Mouse (Mus musculus): ENCODE results near the gene Zfp3. TPM values are rescaled to one million over a fixed set of nuclear protein-coding genes. Genes with fewer than 3 reads are reported as not detected.

The Zfp3 gene
- 8.0 and 8.9 TPM in 2 replicates for polyA plus RNA-seq (2012; rRNA removed)

GRCm38 (mm10) chr11:70763936-70764808 lies at the start of gene Zfp3:
Gene Zfp3, plus strand, starts transcription at chr11:70764209.
- H3K4me1 ChIP-seq (ENCODE audit: control insufficient read depth, insufficient read depth, low read length): peaks cover 3% of the 10 kb centered on the region; the same call in 1 of the 2 replicates
- TF ChIP-seq CTCF (IDR thresholded peaks at IDR 0.05; ENCODE audit: extremely low read depth, insufficient read depth, low read length) (no peak), POLR2A (IDR thresholded peaks at IDR 0.05; ENCODE audit: extremely low read depth, insufficient read depth, low read length) (peak; percentile 30; the same call in 1 of the 2 replicates)
- H3K4me3 ChIP-seq (ENCODE audit: insufficient read depth, low read length): peak within 1 kb of the TSS; percentile 81
- peak within 1 kb of the TSS; percentile 55 for H3K27ac ChIP-seq (ENCODE audit: insufficient read depth, low read length)

- Histone ChIP-seq H3K4me3 (ENCODE audit: insufficient read depth, low read length) (no peak overlapping the region), H3K4me1 (ENCODE audit: control insufficient read depth, insufficient read depth, low read length) (peaks cover 2% of the 10 kb centered on the region; the same call in 1 of the 2 replicates), H3K27ac (ENCODE audit: insufficient read depth, low read length) (no peak overlapping the region)
- TF ChIP-seq POLR2A (IDR thresholded peaks at IDR 0.05; ENCODE audit: extremely low read depth, insufficient read depth, low read length): no peak
- TF ChIP-seq CTCF (IDR thresholded peaks at IDR 0.05; ENCODE audit: extremely low read depth, insufficient read depth, low read length): no peak
Observed at GRCm38 (mm10) chr11:70715832-70716231, 48.2 kb upstream of the Zfp3 start.

- Histone ChIP-seq H3K4me3 (ENCODE audit: insufficient read depth, low read length) (no peak overlapping the region), H3K4me1 (ENCODE audit: control insufficient read depth, insufficient read depth, low read length) (no peaks in the 10 kb centered on the region), H3K27ac (ENCODE audit: insufficient read depth, low read length) (no peak overlapping the region)
- TF ChIP-seq POLR2A (IDR thresholded peaks at IDR 0.05; ENCODE audit: extremely low read depth, insufficient read depth, low read length): no peak
- no peak for TF ChIP-seq CTCF (IDR thresholded peaks at IDR 0.05; ENCODE audit: extremely low read depth, insufficient read depth, low read length)
Observed at GRCm38 (mm10) chr11:70718481-70718880, 45.5 kb upstream of the Zfp3 start.

GRCm38 (mm10) chr11:70720567-70720966 lies 43.4 kb upstream of the Zfp3 start:
- Histone ChIP-seq H3K27ac (ENCODE audit: insufficient read depth, low read length) (no peak overlapping the region), H3K4me1 (ENCODE audit: control insufficient read depth, insufficient read depth, low read length) (no peaks in the 10 kb centered on the region)
- TF ChIP-seq CTCF (IDR thresholded peaks at IDR 0.05; ENCODE audit: extremely low read depth, insufficient read depth, low read length) (no peak), POLR2A (IDR thresholded peaks at IDR 0.05; ENCODE audit: extremely low read depth, insufficient read depth, low read length) (no peak)

GRCm38 (mm10) chr11:70721072-70721471 lies 42.9 kb upstream of the Zfp3 start:
- H3K4me1 ChIP-seq (ENCODE audit: control insufficient read depth, insufficient read depth, low read length): no peaks in the 10 kb centered on the region
- TF ChIP-seq POLR2A (IDR thresholded peaks at IDR 0.05; ENCODE audit: extremely low read depth, insufficient read depth, low read length) (no peak), CTCF (IDR thresholded peaks at IDR 0.05; ENCODE audit: extremely low read depth, insufficient read depth, low read length) (no peak)
- no peak overlapping the region for H3K4me3 ChIP-seq (ENCODE audit: insufficient read depth, low read length)
- no peak overlapping the region for H3K27ac ChIP-seq (ENCODE audit: insufficient read depth, low read length)

More at GRCm38 (mm10) chr11:70720567-70720966, 43.4 kb upstream of the Zfp3 start:
- H3K4me3 ChIP-seq (ENCODE audit: insufficient read depth, low read length): no peak overlapping the region

- H3K4me3 ChIP-seq (ENCODE audit: insufficient read depth, low read length): no peak overlapping the region
- no peaks in the 10 kb centered on the region for H3K4me1 ChIP-seq (ENCODE audit: control insufficient read depth, insufficient read depth, low read length)
- TF ChIP-seq POLR2A (IDR thresholded peaks at IDR 0.05; ENCODE audit: extremely low read depth, insufficient read depth, low read length) (no peak), CTCF (IDR thresholded peaks at IDR 0.05; ENCODE audit: extremely low read depth, insufficient read depth, low read length) (no peak)
- no peak overlapping the region for H3K27ac ChIP-seq (ENCODE audit: insufficient read depth, low read length)
Observed at GRCm38 (mm10) chr11:70724706-70725105, 39.3 kb upstream of the Zfp3 start.

GRCm38 (mm10) chr11:70726585-70726984 lies 37.4 kb upstream of the Zfp3 start:
- Histone ChIP-seq H3K4me3 (ENCODE audit: insufficient read depth, low read length) (no peak overlapping the region), H3K4me1 (ENCODE audit: control insufficient read depth, insufficient read depth, low read length) (peaks cover 6% of the 10 kb centered on the region; the same call in 1 of the 2 replicates), H3K27ac (ENCODE audit: insufficient read depth, low read length) (no peak overlapping the region)
- TF ChIP-seq POLR2A (IDR thresholded peaks at IDR 0.05; ENCODE audit: extremely low read depth, insufficient read depth, low read length) (no peak), CTCF (IDR thresholded peaks at IDR 0.05; ENCODE audit: extremely low read depth, insufficient read depth, low read length) (no peak)

- H3K4me3 ChIP-seq (ENCODE audit: insufficient read depth, low read length): no peak overlapping the region
- H3K27ac ChIP-seq (ENCODE audit: insufficient read depth, low read length): no peak overlapping the region
- TF ChIP-seq POLR2A (IDR thresholded peaks at IDR 0.05; ENCODE audit: extremely low read depth, insufficient read depth, low read length): no peak
- TF ChIP-seq CTCF (IDR thresholded peaks at IDR 0.05; ENCODE audit: extremely low read depth, insufficient read depth, low read length): no peak
- H3K4me1 ChIP-seq (ENCODE audit: control insufficient read depth, insufficient read depth, low read length): peaks cover 6% of the 10 kb centered on the region; the same call in 1 of the 2 replicates
Observed at GRCm38 (mm10) chr11:70727385-70727784, 36.6 kb upstream of the Zfp3 start.

GRCm38 (mm10) chr11:70730427-70731038 lies 33.5 kb upstream of the Zfp3 start:
- H3K4me1 ChIP-seq (ENCODE audit: control insufficient read depth, insufficient read depth, low read length): peaks cover 7% of the 10 kb centered on the region; the same call in 1 of the 2 replicates
- no peak overlapping the region for H3K4me3 ChIP-seq (ENCODE audit: insufficient read depth, low read length)
- TF ChIP-seq POLR2A (IDR thresholded peaks at IDR 0.05; ENCODE audit: extremely low read depth, insufficient read depth, low read length): no peak
- TF ChIP-seq CTCF (IDR thresholded peaks at IDR 0.05; ENCODE audit: extremely low read depth, insufficient read depth, low read length): no peak
- peak overlapping the region; percentile 14; the same call in 1 of the 2 replicates for H3K27ac ChIP-seq (ENCODE audit: insufficient read depth, low read length)

All from cortical plate, adult 2 months (tissue).